Mouse (Mus musculus) gonadal fat pad, adult 2 months (tissue): ENCODE results near the gene A730049H05Rik. TPM values are rescaled to one million over a fixed set of nuclear protein-coding genes. Genes with fewer than 3 reads are reported as not detected.

Source experiments
- DNase-seq: peaks from one replicate; pipeline ENCODE4 v3.0.0-alpha.2; 2012; ENCODE audit warnings: low read depth
- polyA plus RNA-seq: library from polyadenylated mRNA; depleted of rRNA; stranded (reverse); fragments of >200 nt; gene quantifications from 2 replicates; pipeline ENCODE4 v1.2.3, GENCODE M21; 2012; rRNA removed

A730049H05Rik gene
- polyA plus RNA-seq, result 0.05 and 0.09 TPM in 2 replicates

DNA sequence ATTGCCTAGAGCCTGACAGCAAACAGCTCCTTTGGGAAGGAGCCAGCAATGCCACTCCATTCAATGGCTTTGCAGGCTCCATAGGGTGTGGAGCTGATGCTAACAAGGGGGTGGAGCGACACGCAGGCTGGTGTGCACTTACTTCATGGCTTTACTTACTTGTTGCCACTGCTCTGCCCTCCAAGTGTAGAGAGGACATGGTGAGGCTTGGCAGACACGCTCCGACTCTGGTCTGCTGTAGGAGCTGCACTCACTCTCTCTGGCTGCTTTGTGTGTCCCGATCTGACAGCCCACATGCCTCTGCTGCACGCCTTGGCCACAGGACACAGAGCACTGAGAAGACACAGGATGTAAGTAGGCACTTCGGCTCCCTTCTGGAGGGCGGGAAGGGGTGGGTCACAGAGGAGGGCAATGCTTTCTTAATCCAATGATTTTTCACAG is at the start of gene A730049H05Rik:
TSS of gene A730049H05Rik (plus strand) at position 168 of the 441 bp plus-strand sequence.
- no peak for DNase-seq

DNA sequence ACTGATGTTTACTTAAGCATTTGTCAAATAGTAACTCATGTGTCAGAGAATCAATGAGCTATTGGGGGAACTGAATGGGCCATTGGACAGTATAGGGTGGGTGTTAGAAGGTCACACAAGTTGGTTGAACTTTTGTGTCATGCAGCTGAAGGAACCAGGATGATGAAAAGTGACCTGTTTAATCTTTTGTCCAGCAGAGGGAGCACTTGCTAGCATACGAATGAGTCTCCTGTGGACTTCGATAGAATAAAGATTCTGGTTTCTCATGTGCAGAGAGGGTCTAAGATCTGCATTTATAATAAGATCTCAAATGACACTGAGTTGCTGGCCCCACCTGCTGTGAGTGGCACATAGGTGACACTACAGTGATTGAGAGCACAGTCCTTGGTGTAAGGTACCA is 39.9 kb upstream of the A730049H05Rik start:
- DNase-seq, result no peak

DNA sequence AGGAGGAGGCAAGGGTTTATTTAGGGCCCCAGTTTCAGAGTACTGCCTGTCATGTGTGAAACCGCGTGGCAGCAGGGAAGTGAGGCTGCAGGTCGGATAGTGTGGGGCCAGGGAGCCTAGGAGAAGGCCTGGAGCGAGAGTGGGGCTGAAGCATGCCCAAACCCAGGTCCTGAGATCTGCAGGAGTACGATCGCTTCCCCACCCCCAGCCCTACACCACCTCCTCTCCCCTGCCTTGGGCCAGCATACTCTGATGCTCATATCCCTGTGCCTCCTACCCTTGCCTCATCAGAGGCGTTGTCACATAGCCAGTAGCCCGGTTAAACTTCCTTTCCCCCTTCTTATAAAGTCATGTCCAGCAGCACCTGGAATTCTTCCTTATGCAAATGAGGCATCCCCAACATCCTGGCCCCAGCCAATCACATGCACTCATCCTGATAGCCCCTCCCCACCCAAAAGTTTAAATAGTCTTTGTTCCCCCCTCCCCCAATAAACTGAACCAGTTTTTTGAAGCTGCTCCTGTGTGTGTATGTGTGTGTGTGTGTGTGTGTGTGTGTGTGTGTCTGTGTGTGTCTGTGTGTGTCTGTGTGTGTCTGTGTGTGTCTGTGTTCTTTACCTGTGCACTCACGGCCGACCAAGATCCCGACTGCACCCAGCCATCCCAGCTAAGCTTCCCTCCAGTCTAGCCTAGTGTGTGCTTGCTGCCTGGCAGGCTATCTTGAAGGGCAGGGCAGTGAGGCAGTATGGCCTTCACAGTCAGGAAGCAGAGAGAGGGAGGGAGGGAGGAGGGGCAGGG is 36.9 kb upstream of the A730049H05Rik start:
- no peak for DNase-seq

DNA sequence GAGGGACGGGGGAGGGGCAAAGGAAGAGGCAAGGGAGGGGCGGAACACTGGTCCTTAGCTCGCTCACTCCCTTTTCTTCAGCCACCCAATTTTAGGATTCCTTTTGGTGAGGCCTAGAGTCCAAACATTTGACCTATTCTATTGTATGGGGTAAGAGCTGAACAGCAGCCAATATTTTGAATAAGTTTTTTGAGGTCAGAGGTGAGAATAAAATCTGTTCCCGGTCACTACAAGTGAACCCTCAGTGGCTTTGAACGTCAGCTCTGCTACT is 36.4 kb upstream of the A730049H05Rik start:
- DNase-seq, result no peak

DNA sequence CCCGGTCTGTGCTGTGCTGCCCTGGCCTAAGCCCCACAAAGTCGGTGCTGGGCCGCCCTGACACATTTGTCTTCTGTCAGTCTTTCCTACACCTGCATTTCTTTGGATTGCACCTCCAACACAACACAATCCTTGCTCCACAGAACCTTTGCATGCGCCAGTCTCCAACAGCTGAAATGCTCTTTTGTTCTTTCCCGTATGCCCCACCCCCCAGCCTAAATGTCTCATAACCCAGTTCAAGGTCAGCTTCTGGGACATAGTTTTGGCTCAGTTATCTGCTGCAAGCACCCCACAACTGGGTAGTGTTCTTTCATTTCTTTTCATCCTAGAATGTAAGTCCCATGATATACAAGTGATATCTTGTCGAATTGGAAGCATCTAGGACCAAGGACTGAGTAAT is 34.8 kb upstream of the A730049H05Rik start:
- DNase-seq, result no peak

DNA sequence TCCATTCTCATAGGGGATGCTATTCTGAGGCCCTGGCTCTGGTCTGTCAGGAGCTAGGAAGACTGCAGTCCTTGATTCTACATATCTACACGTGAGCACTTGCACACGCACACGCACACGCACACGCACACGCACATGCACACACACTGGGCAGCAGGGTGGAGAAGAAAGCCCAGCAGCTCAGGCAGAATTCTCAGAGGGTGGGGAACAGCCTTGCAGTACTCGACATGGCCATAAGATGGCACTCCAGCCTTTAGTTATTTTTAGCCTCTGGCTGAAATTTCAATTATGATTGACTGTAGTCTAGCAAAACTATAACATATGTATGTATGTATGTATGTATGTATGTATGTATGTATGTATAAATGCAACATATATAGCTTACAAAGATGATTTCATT is 31.5 kb upstream of the A730049H05Rik start:
- DNase-seq, result no peak

DNA sequence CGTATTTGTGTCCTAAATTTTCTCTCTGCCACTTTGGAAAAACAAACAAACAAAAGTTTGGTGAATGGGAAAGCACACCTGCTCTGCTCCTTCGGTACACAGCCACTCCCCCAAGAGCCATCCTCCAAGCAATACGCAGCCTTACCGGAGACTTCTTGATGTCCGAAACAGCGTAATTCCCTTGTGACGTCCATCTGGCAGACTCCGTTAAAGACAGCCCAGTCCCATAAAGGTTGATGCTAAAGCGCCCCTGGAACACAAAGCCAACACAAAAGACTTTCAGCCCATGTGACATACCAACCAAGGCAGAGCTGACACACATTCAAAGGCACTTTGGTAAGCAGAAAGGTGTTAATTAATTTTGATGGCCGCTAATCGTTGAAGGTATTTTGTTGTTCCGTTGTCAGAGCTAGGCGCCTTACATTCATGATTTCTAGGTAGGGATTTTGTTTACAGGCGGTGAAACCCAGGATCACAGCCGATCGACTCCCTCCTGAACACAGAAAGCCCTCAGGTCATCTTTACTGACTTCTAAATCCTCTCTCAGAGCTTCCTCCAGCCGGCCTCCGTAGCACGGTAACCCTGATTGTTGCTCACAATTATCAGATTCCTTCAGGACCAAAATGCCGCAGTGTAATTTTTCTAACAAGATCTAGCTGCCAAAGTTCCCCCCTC is 29.4 kb upstream of the A730049H05Rik start:
- no peak for DNase-seq

DNA sequence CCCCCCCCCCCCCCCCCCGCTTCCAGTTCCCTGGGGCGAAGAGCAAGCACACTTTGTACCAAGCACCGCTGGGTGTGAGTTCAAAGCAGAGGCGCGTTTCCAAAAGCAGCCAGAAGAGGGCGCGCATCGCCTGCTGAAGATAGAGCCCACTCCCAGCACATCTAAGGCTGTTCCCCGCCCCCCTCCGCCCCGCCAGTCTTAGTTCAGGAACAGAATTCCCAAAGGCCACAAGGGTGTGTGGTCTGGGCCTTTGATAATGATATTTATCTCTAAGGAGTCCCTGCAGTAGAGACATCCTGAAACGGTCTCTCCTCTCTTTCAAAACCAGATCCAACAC is 28.9 kb upstream of the A730049H05Rik start:
- DNase-seq, result no peak

DNA sequence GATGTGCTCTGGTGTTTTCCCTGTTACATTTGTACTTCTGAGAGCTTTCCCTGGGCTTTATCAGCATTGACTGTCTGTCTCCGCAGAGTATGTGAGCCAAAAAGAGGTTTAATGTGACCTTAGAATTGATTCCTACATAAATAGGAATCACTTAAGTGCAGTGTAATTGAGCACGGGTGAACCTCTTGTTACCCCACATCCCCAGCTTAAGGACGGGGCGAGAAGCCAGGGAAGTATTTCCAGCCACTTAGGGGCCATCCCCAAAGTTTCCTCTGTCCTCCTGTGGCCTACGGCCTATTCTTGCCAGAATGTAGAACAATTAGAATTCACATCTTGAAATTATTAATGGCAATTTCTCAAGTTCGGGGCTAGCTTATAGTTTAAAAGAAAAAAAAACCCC is 22.5 kb upstream of the A730049H05Rik start:
- no peak for DNase-seq

DNA sequence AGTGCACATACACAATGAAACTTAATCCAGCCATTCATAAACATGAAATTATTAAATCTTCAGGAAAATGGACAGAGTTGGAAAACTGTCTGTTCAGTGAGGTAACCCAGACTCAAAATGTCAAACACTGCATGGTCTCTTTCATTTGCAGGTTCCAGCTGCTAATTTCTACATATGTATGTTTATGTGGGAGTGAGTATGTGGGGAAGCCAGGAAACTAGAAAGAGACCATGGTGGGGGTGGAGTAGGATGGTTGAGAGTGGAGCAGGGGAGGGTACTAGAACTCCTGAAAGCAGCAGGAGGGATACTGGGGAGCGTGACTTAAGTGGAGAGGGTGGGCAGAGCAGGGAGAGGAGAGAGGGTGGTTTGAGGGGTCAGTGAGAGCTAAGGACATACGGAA is 14.8 kb upstream of the A730049H05Rik start:
- DNase-seq, result no peak

DNA sequence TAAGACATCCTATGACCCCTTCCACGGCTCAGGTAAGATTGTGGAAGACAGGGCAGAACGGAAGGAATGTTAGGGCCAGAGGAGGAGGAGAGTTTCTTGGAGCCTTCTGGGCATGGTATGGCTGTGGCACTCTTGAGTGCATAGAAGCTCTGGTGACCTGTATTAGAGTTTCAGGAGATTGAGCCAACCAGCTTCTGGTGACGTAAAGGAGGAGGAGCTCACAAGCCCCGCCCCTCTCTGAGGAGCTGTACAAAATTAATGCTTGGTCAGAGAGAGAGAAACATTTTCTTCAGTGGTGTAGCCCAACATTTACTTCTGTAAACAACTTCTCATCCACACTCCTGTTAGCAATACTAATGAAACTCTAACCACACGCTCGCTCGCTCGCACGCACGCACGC is 13.9 kb upstream of the A730049H05Rik start:
- no peak for DNase-seq

DNA sequence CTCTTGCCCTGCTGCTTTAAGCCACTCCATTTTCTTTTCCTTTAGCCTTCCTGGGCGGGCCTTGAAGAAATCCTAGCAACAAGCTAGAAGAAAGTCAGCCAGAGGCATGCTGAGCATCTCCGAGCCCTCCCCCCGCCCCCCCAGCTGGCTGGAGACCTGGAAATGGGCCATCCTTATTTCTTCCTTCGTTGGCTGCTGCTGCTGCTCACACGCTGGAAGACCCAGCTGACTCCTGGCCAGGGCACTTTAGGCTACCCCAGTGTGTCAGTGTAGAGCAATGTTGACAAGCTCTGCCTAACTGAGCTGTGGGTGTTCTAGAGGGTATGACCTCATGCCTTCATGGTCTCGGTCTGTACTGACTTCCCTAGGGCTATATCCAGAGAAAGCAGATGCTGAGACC is 13.1 kb upstream of the A730049H05Rik start:
- no peak for DNase-seq

DNA sequence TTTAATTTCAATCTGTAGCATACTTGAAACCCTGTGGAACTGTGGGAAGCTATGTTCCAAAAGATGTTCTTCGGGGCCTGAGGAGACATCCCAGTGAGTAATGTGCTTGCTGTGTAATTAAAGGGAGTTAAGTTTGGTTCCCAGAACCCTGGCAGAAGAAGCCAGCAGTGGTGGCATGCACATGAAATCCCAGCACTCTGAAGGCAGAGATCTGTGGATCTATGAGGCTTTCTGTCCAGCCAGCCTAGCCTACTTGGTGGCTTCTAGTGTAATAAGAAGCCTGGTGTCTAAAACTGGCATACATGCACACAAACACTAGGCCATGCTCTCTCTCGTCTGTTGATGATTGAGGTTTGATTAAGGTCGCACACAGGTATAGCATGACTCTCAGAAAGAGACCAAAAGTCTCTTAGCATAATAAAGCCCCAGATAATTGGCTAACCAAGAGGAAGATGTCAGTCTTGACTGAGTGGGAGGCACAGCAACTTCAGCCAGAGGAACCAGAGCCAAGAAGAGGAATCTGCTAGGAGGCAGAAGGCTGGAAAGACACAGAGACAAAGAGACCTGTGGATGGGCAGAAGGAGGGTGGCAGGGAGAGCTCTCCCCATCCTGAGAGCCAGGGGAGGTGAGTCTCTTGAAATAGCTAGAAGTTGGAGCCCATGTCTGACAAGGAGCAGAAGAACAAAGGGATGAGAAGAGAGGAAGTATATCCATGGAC is 11.9 kb upstream of the A730049H05Rik start:
- no peak for DNase-seq

DNA sequence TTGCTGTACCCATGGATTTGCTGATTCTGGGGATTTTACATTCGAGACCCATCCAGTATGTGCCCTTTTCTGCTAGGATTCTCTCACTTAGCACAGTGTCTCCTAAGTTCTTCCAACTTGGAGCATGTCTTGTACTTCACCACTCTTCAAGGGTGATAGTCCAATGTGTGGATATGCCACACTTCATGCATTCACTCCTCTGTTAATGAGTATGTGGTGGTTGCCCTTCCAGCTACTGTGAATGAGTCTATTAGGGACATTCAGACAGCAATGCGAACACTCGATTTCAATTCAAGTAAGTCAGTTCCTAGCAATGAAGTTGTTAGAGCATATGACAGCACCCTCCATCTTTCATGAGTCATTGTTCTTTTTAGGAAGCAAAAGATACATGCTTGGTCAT is 6.5 kb upstream of the A730049H05Rik start:
- no peak for DNase-seq

DNA sequence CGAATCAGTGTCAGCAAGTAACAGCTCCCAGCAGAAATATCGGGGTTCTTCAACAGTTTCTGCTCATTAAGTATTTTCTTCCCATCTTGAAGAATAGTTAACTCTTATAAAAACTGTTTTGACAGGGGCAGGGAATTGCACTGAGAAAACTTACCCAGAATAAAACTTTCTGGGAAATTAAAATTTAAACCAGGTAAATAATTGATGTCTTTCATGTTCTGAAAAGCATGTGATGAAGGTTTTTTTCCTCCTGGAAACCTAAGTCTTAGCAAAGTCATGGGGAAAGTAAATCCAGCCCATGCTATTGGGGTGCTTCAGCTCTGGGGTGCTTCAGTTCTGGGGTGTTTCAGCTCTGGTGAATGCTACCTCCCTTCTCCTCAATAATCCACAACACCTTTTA is 5.7 kb upstream of the A730049H05Rik start:
- DNase-seq, result no peak

DNA sequence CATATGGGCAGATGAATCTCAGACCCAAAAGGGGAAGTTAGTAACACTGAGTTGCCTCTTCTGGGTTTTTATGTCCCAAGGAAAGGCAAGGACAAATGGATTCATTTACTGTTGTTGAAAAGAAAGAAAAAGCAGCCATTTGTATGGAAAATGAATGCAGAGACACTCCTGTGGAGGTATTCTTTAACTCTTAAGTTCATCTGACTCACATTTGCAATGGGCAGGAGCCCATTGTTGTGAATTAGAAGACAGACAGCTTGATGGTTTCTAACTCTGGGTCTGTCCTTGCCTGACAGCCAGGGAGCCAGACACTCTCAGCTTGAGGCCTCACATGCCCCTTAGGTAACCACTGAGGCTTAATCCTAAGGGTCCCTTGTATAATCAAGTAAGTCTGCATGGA is 4.7 kb upstream of the A730049H05Rik start:
- no peak for DNase-seq

DNA sequence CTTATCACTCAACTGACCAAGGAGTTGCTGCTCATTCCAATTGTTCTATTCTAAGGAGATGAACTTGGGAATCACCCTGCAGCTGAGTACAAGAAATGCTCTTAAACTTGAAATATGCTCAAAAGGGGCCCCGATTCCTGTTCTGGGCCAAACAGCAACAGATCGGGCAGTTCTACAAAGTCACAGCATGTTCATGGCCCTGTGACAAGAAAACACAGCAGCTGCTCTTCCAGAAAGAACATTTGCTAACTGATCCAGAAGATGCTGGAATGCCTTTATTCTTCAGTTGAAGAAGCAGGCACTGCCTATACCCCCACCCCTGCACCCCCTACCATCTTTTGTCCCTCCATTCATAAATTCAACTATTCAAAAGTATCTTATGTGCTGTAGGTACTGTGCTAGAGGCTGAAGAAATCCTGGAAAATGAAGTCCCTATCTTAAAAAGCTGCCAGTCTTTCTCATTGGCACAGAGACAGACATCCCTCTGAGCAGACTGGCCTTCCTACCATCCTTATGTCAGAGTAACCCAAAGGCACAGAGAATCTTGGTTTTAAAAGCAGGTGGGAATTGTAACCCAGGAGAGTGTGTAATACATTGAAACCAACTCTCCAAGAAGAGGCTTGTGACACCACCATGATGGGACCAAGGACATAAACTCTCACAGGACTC is 3.4 kb upstream of the A730049H05Rik start:
- DNase-seq, result no peak

DNA sequence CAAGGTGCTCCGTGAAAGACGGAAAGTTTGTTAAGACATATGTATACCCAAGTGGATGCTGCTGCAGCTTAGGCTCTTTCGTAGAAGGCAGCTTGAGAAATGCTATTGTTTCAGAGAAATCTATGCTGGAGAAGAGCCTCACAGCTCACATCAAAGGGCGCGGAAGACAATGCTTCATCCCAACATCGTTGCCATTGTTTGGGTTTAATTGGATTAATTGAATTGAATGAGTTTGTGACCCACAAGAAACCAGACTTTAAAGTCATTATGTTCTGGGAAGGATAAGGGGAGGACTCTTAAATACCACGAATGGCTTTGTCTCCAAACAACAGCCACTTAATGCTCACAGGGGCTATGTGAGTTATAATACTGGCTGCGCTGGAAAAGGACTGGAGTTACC is 1.4 kb downstream of the A730049H05Rik start:
- DNase-seq, result no peak

DNA sequence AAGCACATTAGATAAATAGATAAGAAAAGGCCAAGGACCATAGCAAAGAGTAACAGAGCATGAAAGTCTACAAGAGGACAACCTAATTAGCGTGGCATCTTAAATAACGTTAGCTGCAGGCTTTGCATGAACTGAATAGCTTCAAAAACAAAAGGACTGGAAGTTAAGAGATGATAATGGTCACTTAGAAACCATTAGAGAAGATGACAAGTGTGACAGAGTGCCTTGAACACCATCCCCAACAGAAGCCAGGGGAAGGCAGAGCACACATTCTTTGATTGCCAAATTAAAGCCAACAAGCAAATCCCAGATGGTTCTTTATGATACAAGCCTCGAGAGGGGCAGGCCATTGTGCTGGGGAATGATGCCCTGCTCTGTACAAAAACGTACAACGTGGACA is 5.3 kb downstream of the A730049H05Rik start:
- no peak for DNase-seq

DNA sequence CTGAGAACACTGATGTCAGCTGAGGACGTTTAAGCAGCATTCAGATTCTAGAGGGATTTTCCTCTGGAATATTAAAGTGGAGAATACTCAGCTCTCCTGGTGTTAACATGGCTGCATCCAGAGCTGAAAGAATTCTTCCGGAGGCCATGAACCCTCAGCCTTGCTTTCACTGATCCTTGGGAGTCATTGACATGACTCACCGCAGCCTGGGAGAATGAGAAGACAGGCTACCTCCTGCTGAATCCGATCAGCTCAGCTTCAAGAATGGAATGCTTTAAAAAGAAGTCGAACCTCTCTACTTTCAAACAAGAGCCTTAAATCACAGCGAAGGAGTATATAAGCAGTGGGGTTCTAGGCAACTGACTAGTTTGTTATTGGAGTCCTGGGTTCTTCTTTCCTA is 5.7 kb downstream of the A730049H05Rik start:
- DNase-seq, result no peak

DNA sequence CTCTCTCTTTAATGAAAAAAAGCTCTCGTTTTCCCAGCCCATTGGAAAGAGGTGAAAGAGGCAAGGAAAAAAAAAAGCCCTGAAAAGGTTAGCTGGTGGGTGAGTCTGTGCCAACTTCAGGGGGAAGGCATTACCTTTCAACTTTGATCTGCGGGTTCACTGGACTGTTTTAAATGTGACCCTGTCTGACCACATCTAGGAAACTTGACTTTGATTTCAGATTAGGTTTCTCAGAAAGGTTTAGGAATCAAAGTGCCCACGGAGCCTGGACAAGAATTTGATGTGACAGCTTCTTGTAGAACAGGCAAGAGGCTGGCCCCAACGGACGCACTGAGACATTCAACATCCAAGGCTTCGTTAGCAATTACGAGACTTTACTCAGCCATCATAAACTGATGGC is 7.7 kb downstream of the A730049H05Rik start:
- DNase-seq, result no peak

DNA sequence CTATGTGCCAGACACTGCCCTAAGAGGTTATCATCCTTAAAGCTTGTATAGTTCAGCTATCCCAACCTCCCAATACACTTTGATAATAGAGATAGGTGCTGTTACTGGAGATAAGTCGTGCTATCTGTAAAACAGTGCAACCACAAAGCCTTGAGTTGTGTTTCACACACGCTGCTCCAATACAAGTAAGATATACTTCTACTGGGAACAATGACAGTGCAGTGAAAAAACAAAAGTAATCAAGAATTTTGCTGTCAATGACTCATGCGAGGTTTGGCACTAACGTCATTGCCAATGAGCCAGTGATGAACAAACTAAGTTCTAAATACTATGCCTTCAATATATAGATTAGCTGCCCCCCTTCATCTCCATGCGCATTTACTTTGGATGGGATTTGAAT is 10.3 kb downstream of the A730049H05Rik start:
- no peak for DNase-seq

DNA sequence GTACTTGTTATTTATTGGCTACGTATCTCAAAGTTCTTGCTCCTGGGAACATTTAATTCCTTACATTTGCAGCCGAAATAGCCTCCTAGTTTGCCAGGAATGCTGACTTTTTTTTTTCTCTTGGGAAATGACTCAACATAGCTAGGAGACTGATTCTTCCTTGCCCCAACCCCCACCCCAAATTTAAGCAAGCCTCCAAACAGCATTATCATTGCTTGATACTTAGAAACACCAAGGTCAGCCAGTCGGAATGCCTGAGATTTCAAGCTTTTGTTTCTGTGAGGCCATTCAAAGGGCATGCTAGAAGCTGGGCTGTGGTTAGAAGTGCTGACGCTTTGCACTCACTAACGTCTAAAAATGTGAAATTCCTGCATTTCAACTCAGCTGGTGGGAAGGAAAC is 11.1 kb downstream of the A730049H05Rik start:
- no peak for DNase-seq
